Mouse (Mus musculus) layer of hippocampus, adult 9-11 months (tissue): Measurements from ENCODE around the gene Zbtb22.
"Not testable (repeated sequence)": the region's sequence is repeated elsewhere in the genome, so short reads cannot be mapped to it uniquely, and the experiment has no call there.

Experiments used
- DNase-seq: peaks from one replicate; pipeline ENCODE4 v3.0.0; 2022

The Zbtb22 gene

GRCm38 (mm10) chr17:33915671-33916250 is at the start of gene Zbtb22, which contains the start of gene Tapbp:
Gene Zbtb22, plus strand, starts transcription at chr17:33915904.
Gene Tapbp, plus strand, starts transcription at chr17:33915899.
- peak; percentile 97 for DNase-seq

- not testable (repeated sequence) for DNase-seq
Measured at GRCm38 (mm10) chr17:33873537-33873936, 42.2 kb upstream of the Zbtb22 start, which contains the start of gene Gm7029. Gene Gm7029, plus strand, starts transcription at chr17:33873837.

GRCm38 (mm10) chr17:33874411-33874810 is 41.3 kb upstream of the Zbtb22 start:
- DNase-seq = no peak

- not testable (repeated sequence) for DNase-seq
Measured at GRCm38 (mm10) chr17:33875797-33876196, 39.9 kb upstream of the Zbtb22 start.

- DNase-seq = not testable (repeated sequence)
Measured at GRCm38 (mm10) chr17:33884320-33884719, 31.4 kb upstream of the Zbtb22 start.

- DNase-seq = not testable (repeated sequence)
Measured at GRCm38 (mm10) chr17:33887802-33888201, 27.9 kb upstream of the Zbtb22 start.

- not testable (repeated sequence) for DNase-seq
Measured at GRCm38 (mm10) chr17:33888230-33888629, 27.5 kb upstream of the Zbtb22 start.

GRCm38 (mm10) chr17:33889941-33890532 is 25.7 kb upstream of the Zbtb22 start:
- not testable (repeated sequence) for DNase-seq

GRCm38 (mm10) chr17:33890533-33891059 is 25.1 kb upstream of the Zbtb22 start, which contains the start of gene Kifc1:
Gene Kifc1, minus strand, starts transcription at chr17:33890661.
- DNase-seq = peak; percentile 100

- no peak for DNase-seq
Measured at GRCm38 (mm10) chr17:33891357-33891756, 24.3 kb upstream of the Zbtb22 start.

- not testable (repeated sequence) for DNase-seq
Measured at GRCm38 (mm10) chr17:33891892-33892291, 23.8 kb upstream of the Zbtb22 start.

- no peak for DNase-seq
Measured at GRCm38 (mm10) chr17:33892429-33892828, 23.3 kb upstream of the Zbtb22 start.

- DNase-seq = not testable (repeated sequence)
Measured at GRCm38 (mm10) chr17:33893011-33893410, 22.7 kb upstream of the Zbtb22 start.

GRCm38 (mm10) chr17:33897114-33897794 is 18.4 kb upstream of the Zbtb22 start:
- DNase-seq = no peak

- DNase-seq = not testable (repeated sequence)
Measured at GRCm38 (mm10) chr17:33898193-33898592, 17.5 kb upstream of the Zbtb22 start.

GRCm38 (mm10) chr17:33899642-33900041 is 16.1 kb upstream of the Zbtb22 start:
- no peak for DNase-seq

GRCm38 (mm10) chr17:33900281-33900988 is 15.3 kb upstream of the Zbtb22 start:
- no peak for DNase-seq

GRCm38 (mm10) chr17:33900989-33901314 is 14.8 kb upstream of the Zbtb22 start:
- DNase-seq = no peak

GRCm38 (mm10) chr17:33901653-33902052 is 14.1 kb upstream of the Zbtb22 start:
- DNase-seq = no peak

- DNase-seq = no peak
Measured at GRCm38 (mm10) chr17:33902079-33902478, 13.6 kb upstream of the Zbtb22 start.

- DNase-seq = no peak
Measured at GRCm38 (mm10) chr17:33902491-33902890, 13.2 kb upstream of the Zbtb22 start.

GRCm38 (mm10) chr17:33903911-33904651 is 11.6 kb upstream of the Zbtb22 start:
- DNase-seq = not testable (repeated sequence)
